Mouse (Mus musculus): ENCODE results near the gene Miip.
A peak's percentile ranks its signal among the peaks of the same experiment; 100 is the strongest.

Miip gene

GRCm38 (mm10) chr4:147868450-147869031 is at the start of gene Miip, which contains the start of gene Fv1:
Gene Miip (minus strand): TSS chr4:147868816.
Gene Fv1 (plus strand): TSS chr4:147868979.
- peak; percentile 89 to 91 for DNase-seq

- no peak for DNase-seq
These were observed 40.9 kb upstream of the Miip start for GRCm38 (mm10) chr4:147909486-147909885.

- DNase-seq: no peak
These were observed 37.6 kb upstream of the Miip start for GRCm38 (mm10) chr4:147906230-147906629.

GRCm38 (mm10) chr4:147905090-147905659 is 36.6 kb upstream of the Miip start:
- no peak for DNase-seq

- peak; percentile 89 to 91 for DNase-seq
These were observed 35.9 kb upstream of the Miip start, which contains the start of gene Mfn2 for GRCm38 (mm10) chr4:147904313-147905089. Gene Mfn2 (minus strand): TSS chr4:147904704.

- no peak for DNase-seq
These were observed 35.0 kb upstream of the Miip start for GRCm38 (mm10) chr4:147903601-147904000.

GRCm38 (mm10) chr4:147902906-147903500 is 34.4 kb upstream of the Miip start:
- DNase-seq: no peak

- DNase-seq: no peak
These were observed 31.8 kb upstream of the Miip start for GRCm38 (mm10) chr4:147900452-147900851.

GRCm38 (mm10) chr4:147897348-147897747 is 28.7 kb upstream of the Miip start:
- DNase-seq: peak; percentile 18 to 41

GRCm38 (mm10) chr4:147896411-147896810 is 27.8 kb upstream of the Miip start:
- DNase-seq: no peak

GRCm38 (mm10) chr4:147895815-147896330 is 27.3 kb upstream of the Miip start:
- DNase-seq: no peak

- no peak for DNase-seq
These were observed 21.7 kb upstream of the Miip start for GRCm38 (mm10) chr4:147890341-147890740.

GRCm38 (mm10) chr4:147888237-147888636 is 19.6 kb upstream of the Miip start:
- DNase-seq: no peak

GRCm38 (mm10) chr4:147887277-147887676 is 18.7 kb upstream of the Miip start:
- no peak for DNase-seq

GRCm38 (mm10) chr4:147886158-147886557 is 17.5 kb upstream of the Miip start:
- DNase-seq: no peak

- no peak for DNase-seq
These were observed 15.5 kb upstream of the Miip start for GRCm38 (mm10) chr4:147884138-147884537.

GRCm38 (mm10) chr4:147883041-147883440 is 14.4 kb upstream of the Miip start:
- DNase-seq: no peak

- no peak for DNase-seq
These were observed 13.2 kb upstream of the Miip start for GRCm38 (mm10) chr4:147881792-147882191.

GRCm38 (mm10) chr4:147879865-147880264 is 11.2 kb upstream of the Miip start:
- no peak for DNase-seq

GRCm38 (mm10) chr4:147879456-147879855 is 10.8 kb upstream of the Miip start:
- no peak for DNase-seq

- no peak for DNase-seq
These were observed 9.9 kb upstream of the Miip start for GRCm38 (mm10) chr4:147878537-147878936.

- DNase-seq: no peak
These were observed 7.4 kb upstream of the Miip start for GRCm38 (mm10) chr4:147875852-147876575.

- no peak for DNase-seq
These were observed 622 bp upstream of the Miip start for GRCm38 (mm10) chr4:147869238-147869637.

All from cerebellum, postnatal 36 days (tissue).